Mouse (Mus musculus) large intestine, adult 2 months (tissue): ENCODE measurements at regions not wholly inside any gene's neighbourhood (a gene's known extent, or its start where the extent isn't known, plus 50 kb on each side); places are given as distances from the start of the nearest gene placed in this dataset.
"Not testable (repeated sequence)": the region's sequence is repeated elsewhere in the genome, so short reads cannot be mapped to it uniquely, and the experiment has no call there.

Source experiments
- DNase-seq: peaks from one replicate; pipeline ENCODE4 v3.0.0-alpha.2; 2012; ENCODE audit warnings: low read depth, low spot score
- WGBS: fragments of 180-500 bp; shearing (Covaris S2); methylation state at CpG from one replicate; pipeline ENCODE4 v1.1.7; 2018; 5-methylcytosine and 5-hydroxymethylcytosine counted together

GRCm38 (mm10) chr1:12510129-12510816 is 1096.4 kb downstream of the A830018L16Rik start:
- no peak for DNase-seq
- WGBS, result 60% methylated on average over 10 of the region's 10 CpGs

DNA sequence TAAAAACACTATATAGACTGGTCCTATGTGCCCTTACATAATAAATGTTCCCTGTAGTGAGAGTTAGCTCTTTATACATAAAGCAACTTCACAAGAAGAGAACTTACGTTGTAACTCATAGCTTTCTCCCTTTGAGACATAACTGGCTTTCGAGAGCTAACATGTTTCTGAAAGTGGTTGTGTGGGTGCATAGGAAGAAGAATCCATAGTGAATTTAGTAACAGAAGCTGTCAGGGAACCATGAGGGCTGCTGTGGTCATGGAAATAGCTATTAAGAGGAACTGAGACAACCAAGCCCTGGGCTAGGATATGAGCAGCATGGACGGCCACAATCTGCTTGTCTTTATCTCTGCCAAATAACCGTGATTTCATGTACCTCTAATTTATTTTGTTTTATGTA is 1105.7 kb downstream of the A830018L16Rik start:
- WGBS, result 87% methylated on average over 4 of the region's 4 CpGs
- no peak for DNase-seq

- 82% methylated on average over 4 of the region's 4 CpGs for WGBS
- no peak for DNase-seq
These were observed 1142.0 kb downstream of the A830018L16Rik start for GRCm38 (mm10) chr1:12555859-12556258.

- WGBS, result 76% methylated on average over 7 of the region's 7 CpGs
- no peak for DNase-seq
These were observed 1158.0 kb downstream of the A830018L16Rik start for GRCm38 (mm10) chr1:12571755-12572358.

GRCm38 (mm10) chr1:12572770-12573169 is 1158.9 kb downstream of the A830018L16Rik start:
- no peak for DNase-seq

GRCm38 (mm10) chr1:12574274-12574673 is 1160.4 kb downstream of the A830018L16Rik start:
- DNase-seq, result no peak
- 75% methylated on average over 5 of the region's 5 CpGs for WGBS

More at GRCm38 (mm10) chr1:12572770-12573169, 1158.9 kb downstream of the A830018L16Rik start:
- WGBS, result 47% methylated on average over 4 of the region's 4 CpGs

GRCm38 (mm10) chr1:12577027-12577703 is 1163.3 kb downstream of the A830018L16Rik start:
- WGBS, result 23% methylated on average over 13 of the region's 13 CpGs
- DNase-seq, result no peak

DNA sequence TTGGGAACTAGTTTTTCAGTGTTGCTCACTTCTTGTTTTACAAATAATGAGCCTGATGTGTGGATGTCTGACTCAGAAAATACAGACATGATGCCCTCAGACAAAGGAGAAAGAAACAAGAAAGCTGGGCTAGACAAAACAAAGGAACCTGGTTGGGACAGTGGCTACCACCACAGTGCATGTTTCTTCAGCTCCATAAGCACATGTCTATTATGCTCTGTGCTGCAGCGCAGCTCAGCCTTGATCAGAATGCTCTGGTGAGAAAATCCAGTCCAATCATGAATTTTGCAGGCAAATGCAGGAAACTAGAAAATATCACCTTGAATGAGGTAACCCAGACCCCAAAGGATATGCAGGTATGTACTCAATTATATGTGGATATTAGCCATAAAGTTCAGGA is 1164.1 kb downstream of the A830018L16Rik start:
- 98% methylated on average over 1 of the region's 1 CpGs for WGBS

DNA sequence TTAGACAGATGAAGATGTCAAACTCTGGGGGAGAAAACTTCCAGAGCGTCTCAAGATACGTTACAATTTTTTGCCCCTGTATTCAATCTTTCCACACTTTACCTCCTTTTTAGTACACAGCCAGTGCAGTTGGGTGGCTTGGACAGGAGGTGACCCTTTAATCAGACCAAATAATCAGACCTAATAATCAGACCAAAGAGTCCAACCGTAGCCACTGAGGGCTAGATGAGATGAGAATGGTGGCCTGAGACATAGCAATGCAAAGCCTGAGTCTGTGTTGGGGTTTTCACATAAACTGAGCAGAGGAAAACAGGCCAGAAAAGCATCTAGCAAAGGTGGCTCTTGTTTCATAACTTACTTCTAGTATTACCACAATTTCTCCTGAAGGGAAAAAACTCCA is 1169.1 kb downstream of the A830018L16Rik start:
- no peak for DNase-seq
- WGBS, result 80% methylated on average over 3 of the region's 3 CpGs

More for the DNA sequence above, 1164.1 kb downstream of the A830018L16Rik start:
- no peak for DNase-seq

- not testable (repeated sequence) for DNase-seq
- WGBS, result 90% methylated on average over 6 of the region's 6 CpGs
These were observed 1173.1 kb downstream of the A830018L16Rik start for GRCm38 (mm10) chr1:12586981-12587380.

GRCm38 (mm10) chr1:12612102-12612501 is 1198.2 kb downstream of the A830018L16Rik start:
- 78% methylated on average over 4 of the region's 4 CpGs for WGBS
- DNase-seq, result no peak

- 66% methylated on average over 3 of the region's 3 CpGs for WGBS
- no peak for DNase-seq
These were observed 1201.4 kb downstream of the A830018L16Rik start for GRCm38 (mm10) chr1:12615303-12615702.

DNA sequence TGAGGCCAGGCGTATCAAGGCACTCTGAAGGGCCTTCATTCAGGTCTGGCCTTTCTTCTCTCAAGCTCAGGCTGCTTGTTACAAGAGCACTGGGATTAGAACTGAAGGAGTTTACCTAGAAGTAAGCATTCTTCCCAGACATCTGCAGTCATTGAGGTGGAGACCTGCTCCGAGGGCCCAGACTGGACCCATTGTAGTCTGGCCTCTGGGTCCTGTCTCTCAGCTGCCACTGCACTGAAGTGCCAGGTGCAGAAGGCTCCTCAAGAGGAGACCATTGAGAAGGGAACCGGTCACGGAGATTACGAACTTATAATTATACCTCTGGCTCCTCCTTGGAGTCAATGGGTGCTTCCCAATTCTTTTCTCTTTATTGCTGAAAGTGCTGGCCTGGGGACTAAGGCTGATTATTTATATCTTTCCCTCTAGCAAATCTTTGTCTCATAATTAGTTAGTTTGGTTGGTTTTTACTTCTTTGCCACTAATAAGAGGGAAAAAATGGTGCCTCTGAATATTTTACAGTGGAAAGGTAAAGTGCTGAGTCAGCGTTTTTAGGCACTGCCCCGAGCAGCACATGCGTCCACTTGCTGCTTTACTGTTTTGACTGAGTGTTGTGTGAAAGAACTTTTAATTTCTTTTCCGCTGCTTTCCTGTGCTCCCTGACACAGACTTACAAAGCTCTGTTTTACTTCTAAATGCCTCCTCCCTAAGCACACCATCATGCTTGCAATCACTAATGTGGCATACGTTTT is 1202.0 kb downstream of the A830018L16Rik start:
- no peak for DNase-seq
- WGBS, result 81% methylated on average over 10 of the region's 10 CpGs

GRCm38 (mm10) chr1:12619981-12620380 is 1206.1 kb downstream of the A830018L16Rik start:
- DNase-seq, result no peak
- 61% methylated on average over 2 of the region's 2 CpGs for WGBS

- WGBS, result 77% methylated on average over 6 of the region's 6 CpGs
- no peak for DNase-seq
These were observed 1206.9 kb downstream of the A830018L16Rik start for GRCm38 (mm10) chr1:12620825-12621224.

GRCm38 (mm10) chr1:12623158-12623557 is 1209.3 kb downstream of the A830018L16Rik start:
- 81% methylated on average over 4 of the region's 4 CpGs for WGBS

DNA sequence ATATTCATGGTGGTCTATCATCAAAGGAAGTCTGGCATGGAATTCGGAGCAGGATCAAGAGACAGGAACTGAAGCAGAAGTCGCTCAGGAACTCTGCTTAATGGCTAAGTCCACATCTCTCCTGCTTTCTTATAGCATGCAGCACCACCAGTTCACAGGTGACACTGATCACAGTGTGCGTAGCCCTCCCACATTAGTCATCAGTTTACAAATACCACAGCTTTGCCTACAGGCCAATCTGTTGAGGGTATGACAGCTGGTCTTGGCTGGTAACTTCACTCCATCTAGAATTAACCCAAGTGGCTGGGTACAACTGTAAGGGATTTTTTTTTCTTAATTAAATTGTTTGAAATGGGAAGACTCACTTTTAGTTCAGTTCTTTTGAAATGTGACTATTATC is 1219.1 kb downstream of the A830018L16Rik start:
- 82% methylated on average over 3 of the region's 3 CpGs for WGBS
- no peak for DNase-seq

More at GRCm38 (mm10) chr1:12623158-12623557, 1209.3 kb downstream of the A830018L16Rik start:
- DNase-seq, result no peak

GRCm38 (mm10) chr1:12636326-12637147 is 1222.6 kb downstream of the A830018L16Rik start:
- 67% methylated on average over 9 of the region's 9 CpGs for WGBS
- no peak for DNase-seq

- 50% methylated on average over 4 of the region's 4 CpGs for WGBS
- DNase-seq, result no peak
These were observed 1227.1 kb downstream of the A830018L16Rik start for GRCm38 (mm10) chr1:12640983-12641382.
